Mouse (Mus musculus): ENCODE data around the gene Prkci. TPM values are rescaled to one million over a fixed set of nuclear protein-coding genes. Genes with fewer than 3 reads are reported as not detected.

Gene Prkci
- total RNA-seq, 2 experiments from 2014 or later = 60.9 to 65.0 TPM

- Histone ChIP-seq H3K27ac (no peak overlapping the region), H3K4me3 (no peak overlapping the region)
- TF ChIP-seq CTCF (conservative IDR thresholded peaks at IDR 0.05) = no peak
- no peak for DNase-seq (ENCODE audit: low spot score in 2 of 2)
These were observed 4.5 kb downstream of the Prkci start for GRCm38 (mm10) chr3:31000018-31000407.

- H3K4me3 ChIP-seq = no peak overlapping the region
- TF ChIP-seq CTCF (conservative IDR thresholded peaks at IDR 0.05) = no peak
- DNase-seq (ENCODE audit: low spot score in 2 of 2) = no peak
- H3K27ac ChIP-seq = no peak overlapping the region
These were observed 5.6 kb downstream of the Prkci start for GRCm38 (mm10) chr3:31001048-31001676.

GRCm38 (mm10) chr3:31004320-31005209 is 9.0 kb downstream of the Prkci start:
- Histone ChIP-seq H3K4me3 (no peak overlapping the region), H3K27ac (no peak overlapping the region)
- TF ChIP-seq CTCF (conservative IDR thresholded peaks at IDR 0.05) = no peak
- DNase-seq (ENCODE audit: low spot score in 2 of 2) = no peak

- TF ChIP-seq CTCF (conservative IDR thresholded peaks at IDR 0.05) = no peak
- Histone ChIP-seq H3K4me3 (no peak overlapping the region), H3K27ac (no peak overlapping the region)
- DNase-seq (ENCODE audit: low spot score in 2 of 2) = no peak
These were observed 18.8 kb downstream of the Prkci start for GRCm38 (mm10) chr3:31014374-31014773.

GRCm38 (mm10) chr3:31015682-31016443 is 20.3 kb downstream of the Prkci start:
- TF ChIP-seq CTCF (conservative IDR thresholded peaks at IDR 0.05) = no peak
- Histone ChIP-seq H3K4me3 (no peak overlapping the region), H3K27ac (no peak overlapping the region)
- DNase-seq (ENCODE audit: low spot score in 2 of 2) = no peak

- no peak for TF ChIP-seq CTCF (conservative IDR thresholded peaks at IDR 0.05)
- no peak for DNase-seq (ENCODE audit: low spot score in 2 of 2)
- Histone ChIP-seq H3K4me3 (no peak overlapping the region), H3K27ac (no peak overlapping the region)
These were observed 21.1 kb downstream of the Prkci start for GRCm38 (mm10) chr3:31016594-31017196.

GRCm38 (mm10) chr3:31017652-31018051 is 22.1 kb downstream of the Prkci start:
- H3K4me3 ChIP-seq = no peak overlapping the region
- no peak for DNase-seq (ENCODE audit: low spot score in 2 of 2)
- no peak overlapping the region for H3K27ac ChIP-seq
- TF ChIP-seq CTCF (conservative IDR thresholded peaks at IDR 0.05) = no peak

- no peak for DNase-seq (ENCODE audit: low spot score in 2 of 2)
- Histone ChIP-seq H3K27ac (no peak overlapping the region), H3K4me3 (no peak overlapping the region)
- TF ChIP-seq CTCF (conservative IDR thresholded peaks at IDR 0.05) = no peak
These were observed 23.7 kb downstream of the Prkci start for GRCm38 (mm10) chr3:31019287-31019686.

GRCm38 (mm10) chr3:31019793-31020447 is 24.4 kb downstream of the Prkci start:
- no peak overlapping the region for H3K27ac ChIP-seq
- H3K4me3 ChIP-seq = no peak overlapping the region
- peak; percentile 16 for TF ChIP-seq CTCF (conservative IDR thresholded peaks at IDR 0.05)
- no peak for DNase-seq (ENCODE audit: low spot score in 2 of 2)

GRCm38 (mm10) chr3:31020656-31021055 is 25.1 kb downstream of the Prkci start:
- no peak for DNase-seq (ENCODE audit: low spot score in 2 of 2)
- Histone ChIP-seq H3K27ac (no peak overlapping the region), H3K4me3 (no peak overlapping the region)
- no peak for TF ChIP-seq CTCF (conservative IDR thresholded peaks at IDR 0.05)

GRCm38 (mm10) chr3:31022895-31023436 is 27.4 kb downstream of the Prkci start:
- no peak overlapping the region for H3K4me3 ChIP-seq
- no peak for DNase-seq (ENCODE audit: low spot score in 2 of 2)
- TF ChIP-seq CTCF (conservative IDR thresholded peaks at IDR 0.05) = no peak
- no peak overlapping the region for H3K27ac ChIP-seq

GRCm38 (mm10) chr3:31027718-31028117 is 32.2 kb downstream of the Prkci start:
- H3K27ac ChIP-seq = no peak overlapping the region
- H3K4me3 ChIP-seq = no peak overlapping the region
- no peak for TF ChIP-seq CTCF (conservative IDR thresholded peaks at IDR 0.05)

More at GRCm38 (mm10) chr3:31027718-31028117, 32.2 kb downstream of the Prkci start:
- no peak for DNase-seq (ENCODE audit: low spot score in 2 of 2)

Data from layer of hippocampus, adult 2 months (tissue).